Mouse (Mus musculus) kidney, embryonic 14.5 days (tissue): ENCODE measurements around the gene Pla2g2c. TPM values are rescaled to one million over a fixed set of nuclear protein-coding genes. Genes with fewer than 3 reads are reported as not detected.

Source experiments
- ATAC-seq: fragments of 200-750 bp; cut with Nextera tagmentation; 2 replicates; pipeline ENCODE4 v1.8.0; 2017; ENCODE audit warnings: moderate number of reproducible peaks, mild to moderate bottlenecking, moderate TSS enrichment, moderate library complexity; ENCODE audit not compliant: low FRiP score, low TSS enrichment
- H3K27ac ChIP-seq: fragments of 300-500 bp; sonication (generic); 2 replicates; pipeline ENCODE4 v1.5.1; 2014; ENCODE audit warnings: low read depth, mild to moderate bottlenecking, low read length, moderate library complexity, mixed read lengths
- H3K27me3 ChIP-seq: fragments of 300-500 bp; sonication (generic); 2 replicates; pipeline ENCODE4 v1.6.1; 2014; ENCODE audit warnings: mild to moderate bottlenecking, low read length; ENCODE audit not compliant: control insufficient read depth, insufficient read depth
- H3K36me3 ChIP-seq: fragments of 300-500 bp; sonication (generic); 2 replicates; pipeline ENCODE4 v1.6.1; 2014; ENCODE audit warnings: low read length, mixed read lengths; ENCODE audit not compliant: control insufficient read depth, insufficient read depth
- H3K4me1 ChIP-seq: fragments of 300-500 bp; sonication (generic); 2 replicates; pipeline ENCODE4 v1.6.1; 2014; ENCODE audit warnings: low read length, mixed read lengths; ENCODE audit not compliant: control insufficient read depth, insufficient read depth
- H3K4me2 ChIP-seq: fragments of 300-500 bp; sonication (generic); replicated peaks from 2 replicates; pipeline ENCODE4 v1.6.1; 2014; ENCODE audit warnings: low read depth, mild to moderate bottlenecking, low read length
- H3K4me3 ChIP-seq: fragments of 300-500 bp; sonication (generic); 2 replicates; pipeline ENCODE4 v1.5.1; 2014; ENCODE audit warnings: mild to moderate bottlenecking, low read length
- H3K9ac ChIP-seq: fragments of 300-500 bp; sonication (generic); 2 replicates; pipeline ENCODE4 v1.6.1; 2014; ENCODE audit warnings: low read depth, mild to moderate bottlenecking, low read length, moderate library complexity
- H3K9me3 ChIP-seq: fragments of 300-500 bp; sonication (generic); 2 replicates; pipeline ENCODE4 v1.6.1; 2016; ENCODE audit warnings: low read length; ENCODE audit not compliant: control insufficient read depth
- WGBS: fragments of 180-500 bp; shearing (Covaris S2); extraction: QIAGEN DNeasy Blood & Tissue Kit; methylation state at CpG from one replicate; pipeline ENCODE4 v1.1.7; 2014; 5-methylcytosine and 5-hydroxymethylcytosine counted together
- polyA plus RNA-seq: library from polyadenylated mRNA; unstranded; fragments of >200 nt; fragmentation: Nextera tagmentation; extraction: Ambion mirVana; gene quantifications from 2 replicates; pipeline ENCODE4 v1.2.1, GENCODE M21; 2014

The Pla2g2c gene
- polyA plus RNA-seq, 1 experiment from 2014 or later = 0.81 TPM

- Histone ChIP-seq H3K4me3 (no peak overlapping the region), H3K9me3 (no peaks in the 10 kb centered on the region), H3K27ac (no peak overlapping the region), H3K4me1 (no peaks in the 10 kb centered on the region), H3K9ac (no peak overlapping the region), H3K27me3 (no peaks in the 10 kb centered on the region), H3K4me2 (no peak overlapping the region), H3K36me3 (no peaks in the 10 kb centered on the region)
- no peak for ATAC-seq
- 60% methylated on average over 8 of the region's 8 CpGs for WGBS
Measured at GRCm38 (mm10) chr4:138712621-138713020, 12.0 kb upstream of the Pla2g2c start.

- Histone ChIP-seq H3K36me3 (no peaks in the 10 kb centered on the region), H3K27me3 (no peaks in the 10 kb centered on the region), H3K9me3 (no peaks in the 10 kb centered on the region), H3K27ac (no peak overlapping the region), H3K9ac (no peak overlapping the region), H3K4me3 (no peak overlapping the region), H3K4me2 (no peak overlapping the region), H3K4me1 (no peaks in the 10 kb centered on the region)
- ATAC-seq = no peak
- WGBS = 80% methylated on average over 1 of the region's 1 CpGs
Measured at GRCm38 (mm10) chr4:138714186-138714585, 10.4 kb upstream of the Pla2g2c start.

GRCm38 (mm10) chr4:138716697-138717096 lies 7.9 kb upstream of the Pla2g2c start:
- H3K4me3 ChIP-seq = no peak overlapping the region
- no peak overlapping the region for H3K27ac ChIP-seq
- H3K36me3 ChIP-seq = no peaks in the 10 kb centered on the region
- H3K9ac ChIP-seq = no peak overlapping the region
- ATAC-seq = no peak
- H3K9me3 ChIP-seq = no peaks in the 10 kb centered on the region
- H3K27me3 ChIP-seq = no peaks in the 10 kb centered on the region
- H3K4me2 ChIP-seq = no peak overlapping the region
- 71% methylated on average over 9 of the region's 9 CpGs for WGBS
- no peaks in the 10 kb centered on the region for H3K4me1 ChIP-seq

GRCm38 (mm10) chr4:138718586-138719263 lies 5.9 kb upstream of the Pla2g2c start:
- H3K4me3 ChIP-seq = no peak overlapping the region
- peaks cover 14% of the 10 kb centered on the region for H3K4me1 ChIP-seq
- WGBS = 38% methylated on average over 5 of the region's 5 CpGs
- no peak overlapping the region for H3K4me2 ChIP-seq
- no peaks in the 10 kb centered on the region for H3K27me3 ChIP-seq
- no peaks in the 10 kb centered on the region for H3K36me3 ChIP-seq
- no peak overlapping the region for H3K27ac ChIP-seq
- peak; percentile 65 for ATAC-seq
- no peak overlapping the region for H3K9ac ChIP-seq
- no peaks in the 10 kb centered on the region for H3K9me3 ChIP-seq

GRCm38 (mm10) chr4:138719264-138719596 lies 5.4 kb upstream of the Pla2g2c start:
- no peak overlapping the region for H3K4me3 ChIP-seq
- H3K9me3 ChIP-seq = no peaks in the 10 kb centered on the region
- ATAC-seq = no peak
- H3K9ac ChIP-seq = no peak overlapping the region
- WGBS = 38% methylated on average over 5 of the region's 5 CpGs
- peaks cover 19% of the 10 kb centered on the region for H3K4me1 ChIP-seq
- H3K27me3 ChIP-seq = no peaks in the 10 kb centered on the region
- no peak overlapping the region for H3K27ac ChIP-seq
- H3K36me3 ChIP-seq = no peaks in the 10 kb centered on the region
- H3K4me2 ChIP-seq = no peak overlapping the region

- H3K27ac ChIP-seq = peak overlapping the region; percentile 85
- H3K27me3 ChIP-seq = no peaks in the 10 kb centered on the region
- no peaks in the 10 kb centered on the region for H3K9me3 ChIP-seq
- H3K4me2 ChIP-seq = no peak overlapping the region
- no peaks in the 10 kb centered on the region for H3K36me3 ChIP-seq
- ATAC-seq = peak; percentile 41; the same call in 1 of the 2 replicates
- no peak overlapping the region for H3K4me3 ChIP-seq
- peaks cover 35% of the 10 kb centered on the region for H3K4me1 ChIP-seq
- WGBS = 29% methylated on average over 15 of the region's 15 CpGs
- no peak overlapping the region for H3K9ac ChIP-seq
Measured at GRCm38 (mm10) chr4:138723493-138724281, 905 bp upstream of the Pla2g2c start.

- Histone ChIP-seq H3K9me3 (no peaks in the 10 kb centered on the region), H3K27me3 (no peaks in the 10 kb centered on the region), H3K9ac (no peak overlapping the region), H3K27ac (peak overlapping the region; percentile 85), H3K4me2 (peak overlapping the region; percentile 48), H3K36me3 (no peaks in the 10 kb centered on the region), H3K4me1 (peaks cover 41% of the 10 kb centered on the region), H3K4me3 (peak overlapping the region; percentile 19; the same call in 1 of the 2 replicates)
- WGBS = 3% methylated on average over 13 of the region's 13 CpGs
- peak; percentile 60 for ATAC-seq
Measured at GRCm38 (mm10) chr4:138725127-138725461, 502 bp downstream of the Pla2g2c start.

GRCm38 (mm10) chr4:138725751-138726150 lies 1.2 kb downstream of the Pla2g2c start:
- 17% methylated on average over 5 of the region's 5 CpGs for WGBS

GRCm38 (mm10) chr4:138729018-138729703 lies 4.6 kb downstream of the Pla2g2c start:
- H3K27ac ChIP-seq = peak overlapping the region; percentile 24; the same call in 1 of the 2 replicates
- WGBS = 42% methylated on average over 9 of the region's 9 CpGs

More at GRCm38 (mm10) chr4:138725751-138726150, 1.2 kb downstream of the Pla2g2c start:
- no peaks in the 10 kb centered on the region for H3K9me3 ChIP-seq
- H3K4me3 ChIP-seq = no peak overlapping the region
- H3K36me3 ChIP-seq = no peaks in the 10 kb centered on the region
- peak; percentile 77 for ATAC-seq
- peaks cover 41% of the 10 kb centered on the region for H3K4me1 ChIP-seq
- no peaks in the 10 kb centered on the region for H3K27me3 ChIP-seq
- H3K9ac ChIP-seq = no peak overlapping the region
- H3K4me2 ChIP-seq = no peak overlapping the region
- H3K27ac ChIP-seq = peak overlapping the region; percentile 85

More at GRCm38 (mm10) chr4:138729018-138729703, 4.6 kb downstream of the Pla2g2c start:
- no peaks in the 10 kb centered on the region for H3K27me3 ChIP-seq
- H3K4me3 ChIP-seq = no peak overlapping the region
- H3K4me2 ChIP-seq = no peak overlapping the region
- H3K9ac ChIP-seq = no peak overlapping the region
- H3K9me3 ChIP-seq = no peaks in the 10 kb centered on the region
- no peaks in the 10 kb centered on the region for H3K36me3 ChIP-seq
- H3K4me1 ChIP-seq = peaks cover 24% of the 10 kb centered on the region
- ATAC-seq = no peak
